In the genomic region with DNA sequence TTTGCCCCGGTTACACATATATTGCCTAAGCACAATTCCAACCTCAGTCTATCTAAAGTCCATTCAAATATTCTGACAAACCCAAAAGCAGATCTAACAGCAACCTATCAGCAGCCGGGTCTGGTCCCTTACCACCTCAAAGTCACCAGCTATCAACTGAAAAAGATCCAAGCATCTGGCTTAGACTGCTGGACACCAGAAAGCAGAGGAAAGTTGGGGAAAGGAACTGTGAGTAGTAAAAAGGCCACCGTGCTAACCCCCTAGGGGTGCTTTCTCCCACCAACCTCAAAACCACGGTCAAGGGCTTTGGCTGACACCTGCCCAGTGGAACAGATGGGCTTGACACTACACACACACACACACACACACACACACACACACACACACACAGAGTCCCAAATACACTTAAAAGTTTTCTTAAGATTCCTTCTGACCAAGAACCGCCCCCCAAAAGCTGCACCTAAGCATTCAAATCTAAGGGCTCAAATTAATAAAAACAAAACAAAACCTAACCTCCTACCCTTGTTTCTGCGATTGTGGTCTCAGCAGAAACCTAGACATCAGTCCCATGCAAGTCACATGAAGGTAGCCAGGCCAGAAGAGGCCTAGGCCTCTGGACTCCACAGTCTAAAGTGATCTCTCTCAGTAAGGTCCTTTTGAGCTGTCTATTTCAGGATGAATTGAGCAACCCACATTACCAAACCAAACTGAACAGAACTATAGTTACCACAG, we compare ENCODE assay signal across 8 mouse cellular contexts. TPM values are rescaled to one million over a fixed set of nuclear protein-coding genes. Genes with fewer than 3 reads are reported as not detected.
DNase-seq lines count a peak whose midpoint lies in the region; ATAC-seq and TF ChIP-seq lines count a peak whose summit lies in the region.

No protein-coding gene starts in this region.

- no peak overlapping the region for H3ac ChIP-seq in myocyte (ENCODE audit: control insufficient read depth, insufficient read length)

- no peaks in the 10 kb centered on the region for H3K9me3 ChIP-seq in kidney, embryonic 14.5 days (ENCODE audit: control insufficient read depth, low read length)
- H3K9me3 ChIP-seq in embryonic facial prominence, embryonic 15.5 days (replicated peaks), result no peaks in the 10 kb centered on the region
- H3K9me3 ChIP-seq in limb, embryonic 13.5 days, result no peaks in the 10 kb centered on the region

- H3K4me1 ChIP-seq in kidney, embryonic 14.5 days (ENCODE audit: control insufficient read depth, insufficient read depth, low read length), result peaks cover 44% of the 10 kb centered on the region
- H3K4me1 ChIP-seq in embryonic facial prominence, embryonic 15.5 days, result peaks cover 65% of the 10 kb centered on the region
- H3K4me1 ChIP-seq in limb, embryonic 13.5 days, result peaks cover 51% of the 10 kb centered on the region

- no peak for DNase-seq in kidney, adult 11 months
- no peak for DNase-seq in left cerebral cortex, adult 11 months (ENCODE audit: low spot score)
- no peak for DNase-seq in urinary bladder, adult 2 months (ENCODE audit: low spot score)
- DNase-seq in T-cell, adult 2 months (ENCODE audit: low spot score), result no peak

- H3K79me2 ChIP-seq in myocyte (ENCODE audit: control insufficient read depth, insufficient read depth), result peaks cover 72% of the 10 kb centered on the region

- H3K4me3 ChIP-seq in kidney, embryonic 14.5 days (ENCODE audit: low read length), result peak overlapping the region; percentile 84
- peak overlapping the region; percentile 62 for H3K4me3 ChIP-seq in embryonic facial prominence, embryonic 15.5 days (replicated peaks)
- H3K4me3 ChIP-seq in limb, embryonic 13.5 days, result peak overlapping the region; percentile 81
- H3K4me3 ChIP-seq in myocyte, result peak overlapping the region; percentile 78

- no peak for ATAC-seq in kidney, embryonic 14.5 days (ENCODE audit: low FRiP score, low TSS enrichment)
- ATAC-seq in embryonic facial prominence, embryonic 15.5 days (ENCODE audit: insufficient number of reproducible peaks, low FRiP score, low TSS enrichment, low read depth), result no peak
- no peak for ATAC-seq in limb, embryonic 13.5 days (ENCODE audit: low FRiP score, low read depth)

- H3K27me3 ChIP-seq in kidney, embryonic 14.5 days (ENCODE audit: control insufficient read depth, insufficient read depth, low read length), result no peaks in the 10 kb centered on the region
- H3K27me3 ChIP-seq in embryonic facial prominence, embryonic 15.5 days, result no peaks in the 10 kb centered on the region
- no peaks in the 10 kb centered on the region for H3K27me3 ChIP-seq in limb, embryonic 13.5 days
- H3K27me3 ChIP-seq in myocyte (ENCODE audit: control insufficient read depth, insufficient read depth, insufficient read length), result no peaks in the 10 kb centered on the region

- 73% methylated on average over 6 of the region's 6 CpGs for WGBS in kidney, embryonic 14.5 days
- 65% methylated on average over 6 of the region's 6 CpGs for WGBS in embryonic facial prominence, embryonic 15.5 days
- WGBS in limb, embryonic 13.5 days, result 70% methylated on average over 6 of the region's 6 CpGs

- peak overlapping the region; percentile 88 for H3K4me2 ChIP-seq in kidney, embryonic 14.5 days (replicated peaks; ENCODE audit: low read depth, low read length)
- H3K4me2 ChIP-seq in embryonic facial prominence, embryonic 15.5 days (replicated peaks), result peak overlapping the region; percentile 80
- H3K4me2 ChIP-seq in limb, embryonic 13.5 days (replicated peaks), result peak overlapping the region; percentile 94
- H3K4me2 ChIP-seq in myocyte (ENCODE audit: low read depth), result peak overlapping the region; percentile 94

- no peak for TF ChIP-seq POLR2A in myocyte (IDR thresholded peaks at IDR 0.05; ENCODE audit: insufficient read length, low read depth)

- H3K9ac ChIP-seq in kidney, embryonic 14.5 days (ENCODE audit: low read depth, low read length), result peak overlapping the region; percentile 89; the same call in 1 of the 2 replicates
- no peak overlapping the region for H3K9ac ChIP-seq in embryonic facial prominence, embryonic 15.5 days
- peak overlapping the region; percentile 92 for H3K9ac ChIP-seq in limb, embryonic 13.5 days

- H3K27ac ChIP-seq in kidney, embryonic 14.5 days (ENCODE audit: low read depth, low read length), result peak overlapping the region; percentile 65; the same call in 1 of the 2 replicates
- peak overlapping the region; percentile 92 for H3K27ac ChIP-seq in embryonic facial prominence, embryonic 15.5 days (replicated peaks)
- no peak overlapping the region for H3K27ac ChIP-seq in limb, embryonic 13.5 days

- H3K36me3 ChIP-seq in kidney, embryonic 14.5 days (ENCODE audit: control insufficient read depth, insufficient read depth, low read length), result no peaks in the 10 kb centered on the region
- no peaks in the 10 kb centered on the region for H3K36me3 ChIP-seq in embryonic facial prominence, embryonic 15.5 days
- no peaks in the 10 kb centered on the region; the same call in 1 of the 2 replicates for H3K36me3 ChIP-seq in limb, embryonic 13.5 days
- H3K36me3 ChIP-seq in myocyte (ENCODE audit: control insufficient read depth, insufficient read depth), result no peaks in the 10 kb centered on the region

TF ChIP-seq in myocyte, 11 proteins besides CTCF, POLR2A, EP300 and RAD21:
- TF ChIP-seq MAX (IDR thresholded peaks at IDR 0.05; ENCODE audit: low read depth) (no peak), SRF (IDR thresholded peaks at IDR 0.05; ENCODE audit: control insufficient read depth, insufficient read length, low read depth) (no peak), CEBPB (IDR thresholded peaks at IDR 0.05; ENCODE audit: insufficient read depth, poor library complexity, severe bottlenecking) (0 out of 2 replicates have a peak, but pooled peaks have one; percentile 10), POLR2AphosphoS2 (IDR thresholded peaks at IDR 0.05; ENCODE audit: insufficient read length, low read depth) (no peak), MYOD1 (IDR thresholded peaks at IDR 0.05; ENCODE audit: control insufficient read depth in 1 of 3, insufficient read length in 2 of 3, low read depth in 2 of 3) (peak in 2 of 3 experiments; percentile 53 to 67), TCF3 (IDR thresholded peaks at IDR 0.05; ENCODE audit: insufficient read length, low read depth) (no peak), REST (IDR thresholded peaks at IDR 0.05; ENCODE audit: insufficient read depth, insufficient read length) (no peak), E2F4 (IDR thresholded peaks at IDR 0.05; ENCODE audit: insufficient read depth) (no peak), TCF12 (IDR thresholded peaks at IDR 0.05; ENCODE audit: insufficient read depth, poor library complexity, severe bottlenecking) (peak; percentile 5), USF1 (IDR thresholded peaks at IDR 0.05; ENCODE audit: low read depth) (no peak), MYOG (IDR thresholded peaks at IDR 0.05; ENCODE audit: control insufficient read depth in 1 of 3, insufficient read depth in 1 of 3, insufficient read length in 2 of 3, low read depth in 2 of 3) (peak in 1 of 3 experiments; percentile 67)

RNA-seq across cellular contexts. Expression of a gene that starts 2.6 kb away (rescaled TPM):
- polyA plus RNA-seq in kidney, embryonic 14.5 days (2014; fragmentation: Nextera tagmentation; extraction: Ambion mirVana), result 36.0 and 45.8 TPM in 2 replicates
- polyA plus RNA-seq in embryonic facial prominence, embryonic 15.5 days (2015; fragmentation: Nextera tagmentation; extraction: Ambion mirVana), result 59.7 and 61.3 TPM in 2 replicates
- 40.5 and 41.2 TPM in 2 replicates for polyA plus RNA-seq in limb, embryonic 13.5 days (2015; fragmentation: Nextera tagmentation; extraction: Ambion mirVana)
- polyA plus RNA-seq in myocyte (2012; fragmentation: generic; extraction: Trizol), result 37.7 TPM
- 55.9 and 66.7 TPM in 2 replicates for polyA plus RNA-seq in urinary bladder, adult 2 months (2012; rRNA removed)
